Mouse (Mus musculus) left cerebral cortex, postnatal 25 days (tissue): ENCODE measurements at regions not wholly inside any gene's neighbourhood (a gene's known extent, or its start where the extent isn't known, plus 50 kb on each side); places are given as distances from the start of the nearest gene placed in this dataset.

Source experiments
- DNase-seq, 2 experiments: peaks; one replicate each; pipeline ENCODE4 v3.0.0; 2022; ENCODE audit warnings: low spot score in 2 of 2, mixed read lengths in 1 of 2
- intact Hi-C: fragments of 180-260 bp; cut with DNase I; formaldehyde crosslinking; loops from one replicate; pipeline ENCODE4 v1.15.1; 2025

- DNase-seq = peak in 1 of 2 experiments; percentile 8
- intact Hi-C loops = no loop called here
Measured at GRCm38 (mm10) chr15:62294786-62295185, 1372.0 kb upstream of the A1bg start.

- intact Hi-C loops = no loop called here
- no peak for DNase-seq
Measured at GRCm38 (mm10) chr15:62292876-62293275, 1370.1 kb upstream of the A1bg start.

GRCm38 (mm10) chr15:62290687-62291086, 1367.9 kb upstream of the A1bg start:
- intact Hi-C loops = no loop called here
- DNase-seq = no peak

GRCm38 (mm10) chr15:62286666-62287655, 1364.1 kb upstream of the A1bg start:
- intact Hi-C loops = no loop called here
- DNase-seq = peak in 1 of 2 experiments; percentile 26

GRCm38 (mm10) chr15:62284606-62285531, 1362.1 kb upstream of the A1bg start:
- DNase-seq = no peak
- intact Hi-C loops = no loop called here

- no peak for DNase-seq
Measured at GRCm38 (mm10) chr15:62283661-62284429, 1361.0 kb upstream of the A1bg start.

GRCm38 (mm10) chr15:62282646-62283045, 1359.8 kb upstream of the A1bg start:
- intact Hi-C loops = no loop called here
- no peak for DNase-seq

More at GRCm38 (mm10) chr15:62283661-62284429, 1361.0 kb upstream of the A1bg start:
- intact Hi-C loops = no loop called here

- intact Hi-C loops = no loop called here
- DNase-seq = no peak
Measured at GRCm38 (mm10) chr15:62282116-62282515, 1359.3 kb upstream of the A1bg start.

GRCm38 (mm10) chr15:62279526-62279925, 1356.7 kb upstream of the A1bg start:
- intact Hi-C loops = no loop called here
- DNase-seq = no peak

- intact Hi-C loops = no loop called here
- no peak for DNase-seq
Measured at GRCm38 (mm10) chr15:62274818-62275217, 1352.0 kb upstream of the A1bg start.

- intact Hi-C loops = no loop called here
- DNase-seq = no peak
Measured at GRCm38 (mm10) chr15:62273855-62274488, 1351.2 kb upstream of the A1bg start.

GRCm38 (mm10) chr15:62272755-62273154, 1349.9 kb upstream of the A1bg start:
- no peak for DNase-seq
- intact Hi-C loops = no loop called here

- no peak for DNase-seq
- intact Hi-C loops = no loop called here
Measured at GRCm38 (mm10) chr15:62271428-62271827, 1348.6 kb upstream of the A1bg start.

GRCm38 (mm10) chr15:62268189-62268588, 1345.4 kb upstream of the A1bg start:
- intact Hi-C loops = no loop called here
- DNase-seq = no peak

GRCm38 (mm10) chr15:62267536-62267935, 1344.7 kb upstream of the A1bg start:
- intact Hi-C loops = no loop called here
- no peak for DNase-seq

- DNase-seq = no peak
- intact Hi-C loops = no loop called here
Measured at GRCm38 (mm10) chr15:62266025-62266424, 1343.2 kb upstream of the A1bg start.

GRCm38 (mm10) chr15:62265484-62265937, 1342.7 kb upstream of the A1bg start:
- intact Hi-C loops = no loop called here
- no peak for DNase-seq

- intact Hi-C loops = no loop called here
- no peak for DNase-seq
Measured at GRCm38 (mm10) chr15:62264966-62265365, 1342.2 kb upstream of the A1bg start.

- DNase-seq = no peak
- intact Hi-C loops = no loop called here
Measured at GRCm38 (mm10) chr15:62264183-62264582, 1341.4 kb upstream of the A1bg start.
